In genomic region chr11:74105066-74105465, GRCm38 (mm10) we compare ENCODE assay signal across 27 mouse cellular contexts. TPM values are rescaled to one million over a fixed set of nuclear protein-coding genes. Genes with fewer than 3 reads are reported as not detected.
DNase-seq lines count a peak whose midpoint lies in the region; ATAC-seq and TF ChIP-seq lines count a peak whose summit lies in the region.
"Had no signal": no experiment of that assay in that cellular context is flagged by ENCODE, and none has a peak within 500 bp of the region (broad histone marks: within the 10 kb centered on the region; RNA-seq: fewer than 3 reads in every experiment).

No protein-coding gene starts in this region.

- no peak overlapping the region for H3K27ac ChIP-seq in hindbrain, postnatal 0 days
- H3K27ac ChIP-seq in hindbrain, embryonic 12.5 days, result no peak overlapping the region
- no peak overlapping the region for H3K27ac ChIP-seq in midbrain, postnatal 0 days (ENCODE audit: low read depth, low read length)
- H3K27ac ChIP-seq in midbrain, embryonic 11.5 days (ENCODE audit: low read depth, low read length), result no peak overlapping the region
- H3K27ac ChIP-seq: embryonic facial prominence, embryonic 13.5 days; forebrain, embryonic 12.5 days; heart, adult 2 months; heart, embryonic 15.5 days; hindbrain, embryonic 10.5 days; hindbrain, embryonic 15.5 days had no signal

- ATAC-seq in hindbrain, postnatal 0 days, result peak; percentile 75; the same call in 1 of the 2 replicates
- no peak for ATAC-seq in hindbrain, embryonic 12.5 days (ENCODE audit: low FRiP score)
- no peak for ATAC-seq in midbrain, postnatal 0 days (ENCODE audit: low FRiP score)
- ATAC-seq in midbrain, embryonic 11.5 days (ENCODE audit: low FRiP score), result no peak
- ATAC-seq in inflammation-experienced regulatory T-cells, adult 6 months, result no peak
- ATAC-seq: activated CD4-positive, CD25-positive, alpha-beta regulatory T cell, adult 4 months; forebrain, embryonic 16.5 days had no signal

- H3K36me3 ChIP-seq in hindbrain, postnatal 0 days (ENCODE audit: insufficient read depth, low read length), result no peaks in the 10 kb centered on the region
- no peaks in the 10 kb centered on the region for H3K36me3 ChIP-seq in hindbrain, embryonic 12.5 days
- H3K36me3 ChIP-seq in midbrain, postnatal 0 days (ENCODE audit: insufficient read depth, low read length), result no peaks in the 10 kb centered on the region
- H3K36me3 ChIP-seq in midbrain, embryonic 11.5 days (ENCODE audit: control insufficient read depth, insufficient read depth, low read length), result no peaks in the 10 kb centered on the region
- H3K36me3 ChIP-seq: embryonic facial prominence, embryonic 13.5 days; forebrain, embryonic 12.5 days; G1E; heart, embryonic 15.5 days; hindbrain, embryonic 10.5 days; hindbrain, embryonic 15.5 days had no signal

- peaks cover 6% of the 10 kb centered on the region for H3K9me3 ChIP-seq in hindbrain, postnatal 0 days (ENCODE audit: low read length)
- H3K9me3 ChIP-seq in hindbrain, embryonic 12.5 days (replicated peaks), result peaks cover 13% of the 10 kb centered on the region
- H3K9me3 ChIP-seq in midbrain, postnatal 0 days (ENCODE audit: low read length), result peaks cover 10% of the 10 kb centered on the region; the same call in 1 of the 2 replicates
- peaks cover 10% of the 10 kb centered on the region; the same call in 1 of the 2 replicates for H3K9me3 ChIP-seq in midbrain, embryonic 11.5 days (ENCODE audit: control insufficient read depth, low read length)
- H3K9me3 ChIP-seq: G1E had no signal

- TF ChIP-seq CTCF in hindbrain, postnatal 0 days (IDR thresholded peaks at IDR 0.05; ENCODE audit: low read depth), result no peak
- TF ChIP-seq CTCF in midbrain, postnatal 0 days (IDR thresholded peaks at IDR 0.05), result no peak

- H3K4me2 ChIP-seq in hindbrain, postnatal 0 days (ENCODE audit: low read depth, low read length), result no peak overlapping the region
- H3K4me2 ChIP-seq in hindbrain, embryonic 12.5 days (replicated peaks), result no peak overlapping the region
- no peak overlapping the region for H3K4me2 ChIP-seq in midbrain, postnatal 0 days (ENCODE audit: low read depth, low read length, poor library complexity, severe bottlenecking)
- no peak overlapping the region for H3K4me2 ChIP-seq in midbrain, embryonic 11.5 days
- H3K4me2 ChIP-seq: embryonic facial prominence, embryonic 13.5 days; forebrain, embryonic 12.5 days; heart, embryonic 11.5 days; heart, embryonic 15.5 days; hindbrain, embryonic 15.5 days had no signal

- peak; percentile 16 for DNase-seq in hindbrain, postnatal 0 days (ENCODE audit: low spot score)
- peak; percentile 30 for DNase-seq in midbrain, postnatal 0 days (ENCODE audit: low spot score)
- DNase-seq in midbrain, embryonic 11.5 days (ENCODE audit: low spot score, missing footprints), result no peak
- DNase-seq in R1 (ENCODE audit: low read depth, low spot score), result peak; percentile 15
- DNase-seq in retina, postnatal 1 day, result peak; percentile 3
- DNase-seq: adrenal gland, postnatal 14 days; cerebellum, adult 18-20 months; cerebellum, postnatal 36 days; gastrocnemius, postnatal 14 days; heart, adult 2 months; heart, postnatal 14 days had no signal

- no peaks in the 10 kb centered on the region for H3K4me1 ChIP-seq in hindbrain, postnatal 0 days (ENCODE audit: insufficient read depth, low read length)
- H3K4me1 ChIP-seq in hindbrain, embryonic 12.5 days, result no peaks in the 10 kb centered on the region
- no peaks in the 10 kb centered on the region for H3K4me1 ChIP-seq in midbrain, postnatal 0 days (ENCODE audit: insufficient read depth, low read length)
- H3K4me1 ChIP-seq in midbrain, embryonic 11.5 days (ENCODE audit: control insufficient read depth, insufficient read depth, low read length), result no peaks in the 10 kb centered on the region
- H3K4me1 ChIP-seq: embryonic facial prominence, embryonic 13.5 days; forebrain, embryonic 12.5 days; heart, embryonic 15.5 days; hindbrain, embryonic 10.5 days; hindbrain, embryonic 15.5 days had no signal

- H3K27me3 ChIP-seq in hindbrain, postnatal 0 days (ENCODE audit: insufficient read depth, low read length), result no peaks in the 10 kb centered on the region
- H3K27me3 ChIP-seq in hindbrain, embryonic 12.5 days, result no peaks in the 10 kb centered on the region
- H3K27me3 ChIP-seq in midbrain, postnatal 0 days (ENCODE audit: insufficient read depth, low read length), result no peaks in the 10 kb centered on the region
- no peaks in the 10 kb centered on the region for H3K27me3 ChIP-seq in midbrain, embryonic 11.5 days (ENCODE audit: control insufficient read depth, insufficient read depth, low read length)
- H3K27me3 ChIP-seq: embryonic facial prominence, embryonic 13.5 days; forebrain, embryonic 12.5 days; heart, embryonic 15.5 days; hindbrain, embryonic 15.5 days had no signal

- 33% methylated on average over 5 of the region's 5 CpGs for WGBS in hindbrain, postnatal 0 days
- WGBS in hindbrain, embryonic 12.5 days, result 40% methylated on average over 5 of the region's 5 CpGs
- 44% methylated on average over 5 of the region's 5 CpGs for WGBS in midbrain, postnatal 0 days
- WGBS in midbrain, embryonic 11.5 days, result 38% methylated on average over 5 of the region's 5 CpGs

- no peak overlapping the region for H3K9ac ChIP-seq in hindbrain, postnatal 0 days (replicated peaks; ENCODE audit: low read length)
- no peak overlapping the region for H3K9ac ChIP-seq in hindbrain, embryonic 12.5 days
- H3K9ac ChIP-seq in midbrain, postnatal 0 days (replicated peaks; ENCODE audit: low read length, poor library complexity, severe bottlenecking), result no peak overlapping the region
- no peak overlapping the region for H3K9ac ChIP-seq in midbrain, embryonic 11.5 days (ENCODE audit: low read length)
- H3K9ac ChIP-seq: embryonic facial prominence, embryonic 13.5 days; forebrain, embryonic 12.5 days; heart, embryonic 15.5 days; hindbrain, embryonic 15.5 days had no signal

- H3K4me3 ChIP-seq in hindbrain, postnatal 0 days (ENCODE audit: low read length), result no peak overlapping the region
- H3K4me3 ChIP-seq in hindbrain, embryonic 12.5 days, result no peak overlapping the region
- H3K4me3 ChIP-seq in midbrain, postnatal 0 days (ENCODE audit: low read depth, low read length), result no peak overlapping the region
- no peak overlapping the region for H3K4me3 ChIP-seq in midbrain, embryonic 11.5 days (ENCODE audit: low read depth, low read length)
- H3K4me3 ChIP-seq: embryonic facial prominence, embryonic 13.5 days; forebrain, embryonic 12.5 days; heart, adult 2 months; heart, embryonic 15.5 days; hindbrain, embryonic 10.5 days; hindbrain, embryonic 15.5 days had no signal

RNA-seq across cellular contexts. Expression of gene Olfr401, which starts 8.4 kb away (rescaled TPM):
- not detected in 2 replicates for total RNA-seq in hindbrain, postnatal 0 days (2014; rRNA removed)
- polyA plus RNA-seq in hindbrain, postnatal 0 days (2015; fragmentation: Nextera tagmentation; extraction: Ambion mirVana), result not detected in 2 replicates
- not detected in 2 replicates for polyA plus RNA-seq in hindbrain, embryonic 12.5 days (2016; fragmentation: Nextera tagmentation; extraction: Ambion mirVana)
- total RNA-seq in midbrain, postnatal 0 days (2014; rRNA removed), result not detected in 2 replicates
- polyA plus RNA-seq in midbrain, postnatal 0 days (2015; fragmentation: Nextera tagmentation; extraction: Ambion mirVana), result not detected in 2 replicates
- polyA plus RNA-seq in midbrain, embryonic 11.5 days (2014; fragmentation: Nextera tagmentation; extraction: Ambion mirVana), result not detected in 2 replicates
- under 1 TPM in 1 of 3 experiments, not detected in 2; 0.25 TPM for polyA plus RNA-seq in inflammation-experienced regulatory T-cells, adult 6 months (2017; shearing (Covaris generic))
- total RNA-seq: adrenal gland, adult 18-20 months; adrenal gland, postnatal 14 days; CH12.LX; G1E; gastrocnemius, postnatal 14 days; heart, adult 2 months; heart, postnatal 14 days had no signal
- polyA plus RNA-seq: activated CD4-positive, CD25-positive, alpha-beta regulatory T cell, adult 4 months; embryonic facial prominence, embryonic 13.5 days; forebrain, embryonic 12.5 days; forebrain, embryonic 16.5 days; frontal cortex, adult 2 months; G1E; gonadal fat pad, adult 2 months; heart, adult 2 months; heart, embryonic 11.5 days; heart, embryonic 15.5 days; hindbrain, embryonic 10.5 days; hindbrain, embryonic 15.5 days; intestine, embryonic 14.5 days had no signal

RNA-seq across cellular contexts. Expression of gene Zfp616, which starts 35.3 kb away (rescaled TPM):
- not detected in 2 replicates for total RNA-seq in hindbrain, postnatal 0 days (2014; rRNA removed)
- not detected in 2 replicates for polyA plus RNA-seq in hindbrain, postnatal 0 days (2015; fragmentation: Nextera tagmentation; extraction: Ambion mirVana)
- not detected in 2 replicates for polyA plus RNA-seq in hindbrain, embryonic 12.5 days (2016; fragmentation: Nextera tagmentation; extraction: Ambion mirVana)
- not detected in 2 replicates for total RNA-seq in midbrain, postnatal 0 days (2014; rRNA removed)
- not detected in 2 replicates for polyA plus RNA-seq in midbrain, postnatal 0 days (2015; fragmentation: Nextera tagmentation; extraction: Ambion mirVana)
- polyA plus RNA-seq in midbrain, embryonic 11.5 days (2014; fragmentation: Nextera tagmentation; extraction: Ambion mirVana), result not detected in 2 replicates
- not detected for polyA plus RNA-seq in inflammation-experienced regulatory T-cells, adult 6 months (2017; shearing (Covaris generic))
- total RNA-seq: adrenal gland, adult 18-20 months; adrenal gland, postnatal 14 days; CH12.LX; gastrocnemius, postnatal 14 days; heart, adult 2 months; heart, postnatal 14 days had no signal
- polyA plus RNA-seq: activated CD4-positive, CD25-positive, alpha-beta regulatory T cell, adult 4 months; embryonic facial prominence, embryonic 13.5 days; forebrain, embryonic 12.5 days; forebrain, embryonic 16.5 days; frontal cortex, adult 2 months; G1E; gonadal fat pad, adult 2 months; heart, adult 2 months; heart, embryonic 11.5 days; heart, embryonic 15.5 days; hindbrain, embryonic 10.5 days; hindbrain, embryonic 15.5 days; intestine, embryonic 14.5 days had no signal

RNA-seq across cellular contexts. Expression of gene Olfr402, which starts 48.3 kb away (rescaled TPM):
- total RNA-seq in hindbrain, postnatal 0 days (2014; rRNA removed), result not detected in 2 replicates
- polyA plus RNA-seq in hindbrain, postnatal 0 days (2015; fragmentation: Nextera tagmentation; extraction: Ambion mirVana), result not detected in 2 replicates
- not detected in 2 replicates for polyA plus RNA-seq in hindbrain, embryonic 12.5 days (2016; fragmentation: Nextera tagmentation; extraction: Ambion mirVana)
- total RNA-seq in midbrain, postnatal 0 days (2014; rRNA removed), result not detected in 2 replicates
- not detected in 2 replicates for polyA plus RNA-seq in midbrain, postnatal 0 days (2015; fragmentation: Nextera tagmentation; extraction: Ambion mirVana)
- not detected in 2 replicates for polyA plus RNA-seq in midbrain, embryonic 11.5 days (2014; fragmentation: Nextera tagmentation; extraction: Ambion mirVana)
- polyA plus RNA-seq in inflammation-experienced regulatory T-cells, adult 6 months (2017; shearing (Covaris generic)), result not detected
- total RNA-seq: adrenal gland, adult 18-20 months; adrenal gland, postnatal 14 days; CH12.LX; gastrocnemius, postnatal 14 days; heart, adult 2 months; heart, postnatal 14 days had no signal
- polyA plus RNA-seq: activated CD4-positive, CD25-positive, alpha-beta regulatory T cell, adult 4 months; embryonic facial prominence, embryonic 13.5 days; forebrain, embryonic 12.5 days; forebrain, embryonic 16.5 days; frontal cortex, adult 2 months; G1E; gonadal fat pad, adult 2 months; heart, adult 2 months; heart, embryonic 11.5 days; heart, embryonic 15.5 days; hindbrain, embryonic 10.5 days; hindbrain, embryonic 15.5 days; intestine, embryonic 14.5 days had no signal

RNA-seq across cellular contexts. Expression of gene Olfr399, which starts 48.7 kb away (rescaled TPM):
- total RNA-seq in hindbrain, postnatal 0 days (2014; rRNA removed), result not detected in 2 replicates
- polyA plus RNA-seq in hindbrain, postnatal 0 days (2015; fragmentation: Nextera tagmentation; extraction: Ambion mirVana), result not detected in 2 replicates
- polyA plus RNA-seq in hindbrain, embryonic 12.5 days (2016; fragmentation: Nextera tagmentation; extraction: Ambion mirVana), result not detected in 2 replicates
- total RNA-seq in midbrain, postnatal 0 days (2014; rRNA removed), result not detected in 2 replicates
- polyA plus RNA-seq in midbrain, postnatal 0 days (2015; fragmentation: Nextera tagmentation; extraction: Ambion mirVana), result not detected in 2 replicates
- polyA plus RNA-seq in midbrain, embryonic 11.5 days (2014; fragmentation: Nextera tagmentation; extraction: Ambion mirVana), result not detected in 2 replicates
- not detected for polyA plus RNA-seq in inflammation-experienced regulatory T-cells, adult 6 months (2017; shearing (Covaris generic))
- total RNA-seq: adrenal gland, adult 18-20 months; adrenal gland, postnatal 14 days; CH12.LX; gastrocnemius, postnatal 14 days; heart, adult 2 months; heart, postnatal 14 days had no signal
- polyA plus RNA-seq: activated CD4-positive, CD25-positive, alpha-beta regulatory T cell, adult 4 months; embryonic facial prominence, embryonic 13.5 days; forebrain, embryonic 12.5 days; forebrain, embryonic 16.5 days; frontal cortex, adult 2 months; G1E; gonadal fat pad, adult 2 months; heart, adult 2 months; heart, embryonic 11.5 days; heart, embryonic 15.5 days; hindbrain, embryonic 10.5 days; hindbrain, embryonic 15.5 days; intestine, embryonic 14.5 days had no signal

RNA-seq across cellular contexts. Expression of gene Olfr139, which starts 48.7 kb away (rescaled TPM):
- total RNA-seq in hindbrain, postnatal 0 days (2014; rRNA removed), result not detected in 2 replicates
- polyA plus RNA-seq in hindbrain, postnatal 0 days (2015; fragmentation: Nextera tagmentation; extraction: Ambion mirVana), result not detected in 2 replicates
- not detected in 2 replicates for polyA plus RNA-seq in hindbrain, embryonic 12.5 days (2016; fragmentation: Nextera tagmentation; extraction: Ambion mirVana)
- total RNA-seq in midbrain, postnatal 0 days (2014; rRNA removed), result not detected in 2 replicates
- not detected in 2 replicates for polyA plus RNA-seq in midbrain, postnatal 0 days (2015; fragmentation: Nextera tagmentation; extraction: Ambion mirVana)
- not detected in 2 replicates for polyA plus RNA-seq in midbrain, embryonic 11.5 days (2014; fragmentation: Nextera tagmentation; extraction: Ambion mirVana)
- polyA plus RNA-seq in inflammation-experienced regulatory T-cells, adult 6 months (2017; shearing (Covaris generic)), result not detected
- total RNA-seq: adrenal gland, adult 18-20 months; adrenal gland, postnatal 14 days; CH12.LX; gastrocnemius, postnatal 14 days; heart, adult 2 months; heart, postnatal 14 days had no signal
- polyA plus RNA-seq: embryonic facial prominence, embryonic 13.5 days; forebrain, embryonic 12.5 days; forebrain, embryonic 16.5 days; frontal cortex, adult 2 months; G1E; gonadal fat pad, adult 2 months; heart, adult 2 months; heart, embryonic 11.5 days; heart, embryonic 15.5 days; hindbrain, embryonic 10.5 days; hindbrain, embryonic 15.5 days; intestine, embryonic 14.5 days had no signal
